Mouse (Mus musculus): ENCODE results near the gene Pik3cg. TPM values are rescaled to one million over a fixed set of nuclear protein-coding genes. Genes with fewer than 3 reads are reported as not detected.

Gene Pik3cg
- polyA plus RNA-seq, 1 experiment from 2014 or later, result 2.6 TPM

- WGBS, result 88% methylated on average over 5 of the region's 5 CpGs
Measured at GRCm38 (mm10) chr12:32123559-32123958, 84.9 kb downstream of the Pik3cg start.

More at GRCm38 (mm10) chr12:32123559-32123958, 84.9 kb downstream of the Pik3cg start:
- Histone ChIP-seq H3K27me3 (ENCODE audit: control insufficient read depth, insufficient read depth, low read length) (no peaks in the 10 kb centered on the region), H3K4me3 (ENCODE audit: low read length) (no peak overlapping the region), H3K9ac (ENCODE audit: low read depth, low read length) (no peak overlapping the region), H3K9me3 (ENCODE audit: control insufficient read depth, low read length) (no peaks in the 10 kb centered on the region), H3K36me3 (ENCODE audit: control insufficient read depth, insufficient read depth, low read length) (no peaks in the 10 kb centered on the region), H3K27ac (ENCODE audit: low read depth, low read length) (no peak overlapping the region), H3K4me2 (replicated peaks; ENCODE audit: low read depth, low read length) (no peak overlapping the region), H3K4me1 (ENCODE audit: control insufficient read depth, insufficient read depth, low read length) (no peaks in the 10 kb centered on the region)
- ATAC-seq (ENCODE audit: low FRiP score, low TSS enrichment), result no peak

Other genes with a start within 250 kb of the Pik3cg start
- gene Prkar2b, start 147.4 kb downstream of the Pik3cg start, polyA plus RNA-seq (2014; fragmentation: Nextera tagmentation; extraction: Ambion mirVana), result 21.4 and 27.3 TPM in 2 replicates
- 3.8 and 4.8 TPM in 2 replicates for gene Ccdc71l, start 170.0 kb upstream of the Pik3cg start, polyA plus RNA-seq (2014; fragmentation: Nextera tagmentation; extraction: Ambion mirVana)